Mouse (Mus musculus) liver, adult 2 months (tissue): ENCODE measurements around the gene Klrb1f.

Experiments used
- CTCF ChIP-seq: fragments of 200-500 bp; IDR thresholded peaks from 2 replicates; pipeline ENCODE4 v1.5.1; 2011; ENCODE audit warnings: low read depth, low read length, control low read depth
- POLR2A ChIP-seq: fragments of 200-500 bp; IDR thresholded peaks from 2 replicates; pipeline ENCODE4 v1.6.1; 2011; ENCODE audit warnings: low read length, control low read depth; ENCODE audit not compliant: insufficient read depth; ENCODE audit errors: extremely low read depth

- TF ChIP-seq POLR2A (no peak), CTCF (0 out of 2 replicates have a peak, but pooled peaks have one; percentile 9)
Observed at GRCm38 (mm10) chr6:129048857-129049473, 3.3 kb downstream of the Klrb1f start.
